Mouse (Mus musculus): ENCODE data around the gene Inafm2. TPM values are rescaled to one million over a fixed set of nuclear protein-coding genes. Genes with fewer than 3 reads are reported as not detected.

Inafm2 gene
- total RNA-seq, 2 experiments from 2014 or later, result 26.7 to 32.4 TPM

- DNase-seq (ENCODE audit: low spot score), result no peak
- intact Hi-C loops (cut with DNase I), result no loop called here
These were observed 21.7 kb upstream of the Inafm2 start for GRCm38 (mm10) chr2:118723693-118724486.

GRCm38 (mm10) chr2:118725511-118725910 lies 20.0 kb upstream of the Inafm2 start:
- DNase-seq (ENCODE audit: low spot score), result no peak
- intact Hi-C loops (cut with DNase I), result no loop called here

- intact Hi-C loops (cut with DNase I), result no loop called here
- DNase-seq (ENCODE audit: low spot score), result no peak
These were observed 18.7 kb upstream of the Inafm2 start for GRCm38 (mm10) chr2:118726873-118727272.

- intact Hi-C loops (cut with DNase I), result loop anchor here (2.0 kb wide), 1 partner anchor 27 kb away; no protein-coding TSS in a partner anchor
These were observed 17.6 kb upstream of the Inafm2 start for GRCm38 (mm10) chr2:118727911-118728310.

GRCm38 (mm10) chr2:118728337-118728736 lies 17.2 kb upstream of the Inafm2 start, which contains the start of gene Plcb2:
Gene Plcb2, minus strand, starts transcription at chr2:118728438.
- DNase-seq (ENCODE audit: low spot score), result no peak
- intact Hi-C loops (cut with DNase I), result loop anchor here (2.0 kb wide), 1 partner anchor 28 kb away; no protein-coding TSS in a partner anchor

More at GRCm38 (mm10) chr2:118727911-118728310, 17.6 kb upstream of the Inafm2 start:
- DNase-seq (ENCODE audit: low spot score), result no peak

GRCm38 (mm10) chr2:118729194-118729593 lies 16.4 kb upstream of the Inafm2 start:
- intact Hi-C loops (cut with DNase I), result loop anchor here (2.0 kb wide), 1 partner anchor 28 kb away; no protein-coding TSS in a partner anchor
- DNase-seq (ENCODE audit: low spot score), result no peak

- intact Hi-C loops (cut with DNase I), result loop anchor here (1.0 to 2.0 kb wide), 2 partner anchors 29 to 92 kb away; no protein-coding TSS in a partner anchor
- DNase-seq (ENCODE audit: low spot score), result no peak
These were observed 15.5 kb upstream of the Inafm2 start for GRCm38 (mm10) chr2:118729816-118730621.

GRCm38 (mm10) chr2:118730622-118730915 lies 15.0 kb upstream of the Inafm2 start:
- DNase-seq (ENCODE audit: low spot score), result peak; percentile 43
- intact Hi-C loops (cut with DNase I), result loop anchor here (1.0 kb wide), 1 partner anchor 92 kb away; no protein-coding TSS in a partner anchor

GRCm38 (mm10) chr2:118731981-118732380 lies 13.6 kb upstream of the Inafm2 start:
- intact Hi-C loops (cut with DNase I), result no loop called here
- no peak for DNase-seq (ENCODE audit: low spot score)

GRCm38 (mm10) chr2:118733341-118733740 lies 12.2 kb upstream of the Inafm2 start:
- DNase-seq (ENCODE audit: low spot score), result no peak
- intact Hi-C loops (cut with DNase I), result no loop called here

- no peak for DNase-seq (ENCODE audit: low spot score)
- intact Hi-C loops (cut with DNase I), result loop anchor here (5.0 kb wide), 2 partner anchors 38 to 122 kb away; partner anchors contain the start of genes Ankrd63 and Ivd
These were observed 5.2 kb upstream of the Inafm2 start for GRCm38 (mm10) chr2:118740341-118740740.

- DNase-seq (ENCODE audit: low spot score), result no peak
- intact Hi-C loops (cut with DNase I), result loop anchor here (5.0 kb wide), 2 partner anchors 39 to 121 kb away; partner anchors contain the start of genes Ankrd63 and Ivd
These were observed 4.4 kb upstream of the Inafm2 start for GRCm38 (mm10) chr2:118741183-118741582.

- intact Hi-C loops (cut with DNase I), result loop anchor here (1.0 to 5.0 kb wide), 3 partner anchors 41 to 140 kb away; partner anchors contain the start of genes Ankrd63 and Ivd
- DNase-seq (ENCODE audit: low spot score), result no peak
These were observed 2.2 kb upstream of the Inafm2 start for GRCm38 (mm10) chr2:118743261-118743943.

- intact Hi-C loops (cut with DNase I), result loop anchor here (1.0 to 5.0 kb wide), 4 partner anchors 17 to 118 kb away; partner anchors contain the start of genes Ankrd63, Disp2 and Ivd
- no peak for DNase-seq (ENCODE audit: low spot score)
These were observed 937 bp upstream of the Inafm2 start for GRCm38 (mm10) chr2:118744621-118745020.

GRCm38 (mm10) chr2:118745915-118746901 lies 650 bp downstream of the Inafm2 start:
- intact Hi-C loops (cut with DNase I), result loop anchor here (1.0 to 2.0 kb wide), 2 partner anchors 15 to 33 kb away; partner anchors contain the start of gene Disp2
- DNase-seq (ENCODE audit: low spot score), result no peak

- no peak for DNase-seq (ENCODE audit: low spot score)
- intact Hi-C loops (cut with DNase I), result no loop called here
These were observed 1.9 kb downstream of the Inafm2 start for GRCm38 (mm10) chr2:118747301-118747960.

- intact Hi-C loops (cut with DNase I), result no loop called here
These were observed 3.9 kb downstream of the Inafm2 start for GRCm38 (mm10) chr2:118749341-118749884.

GRCm38 (mm10) chr2:118750476-118750875 lies 4.9 kb downstream of the Inafm2 start:
- intact Hi-C loops (cut with DNase I), result no loop called here
- no peak for DNase-seq (ENCODE audit: low spot score)

More at GRCm38 (mm10) chr2:118749341-118749884, 3.9 kb downstream of the Inafm2 start:
- no peak for DNase-seq (ENCODE audit: low spot score)

All from heart, postnatal 25 days (tissue).